ENCODE assay signal across 25 mouse cellular contexts in genomic region chr2:115339034-115339433, GRCm38 (mm10).
"Had no signal": no experiment of that assay in that cellular context is flagged by ENCODE, and none has a peak within 500 bp of the region (broad histone marks: within the 10 kb centered on the region; RNA-seq: fewer than 3 reads in every experiment).

No protein-coding gene starts in this region.

- H3K4me1 ChIP-seq: embryonic facial prominence, embryonic 12.5 days; embryonic facial prominence, embryonic 13.5 days; embryonic facial prominence, embryonic 15.5 days; heart, embryonic 10.5 days had no signal

- H3K36me3 ChIP-seq: embryonic facial prominence, embryonic 10.5 days; embryonic facial prominence, embryonic 12.5 days; embryonic facial prominence, embryonic 13.5 days; embryonic facial prominence, embryonic 15.5 days; forebrain, embryonic 10.5 days; forebrain, embryonic 12.5 days; heart, embryonic 10.5 days; heart, embryonic 12.5 days had no signal

- DNase-seq: cerebellum, adult 9-10 months; cerebellum, adult 9-11 months; cerebellum, postnatal 10 days; cerebellum, postnatal 14 days; cerebellum, postnatal 25 days; cerebellum, postnatal 36 days; forebrain, postnatal 0 days; gastrocnemius, adult 2 months; gastrocnemius, postnatal 10 days; gastrocnemius, postnatal 14 days; gastrocnemius, postnatal 25 days; gastrocnemius, postnatal 36 days; heart, adult 11 months; heart, adult 18-20 months; heart, adult 2 months had no signal

- H3K9me3 ChIP-seq: embryonic facial prominence, embryonic 10.5 days; embryonic facial prominence, embryonic 12.5 days; embryonic facial prominence, embryonic 13.5 days; embryonic facial prominence, embryonic 15.5 days; forebrain, embryonic 10.5 days; forebrain, embryonic 12.5 days; heart, embryonic 10.5 days; heart, embryonic 12.5 days had no signal

- H3K4me3 ChIP-seq: embryonic facial prominence, embryonic 10.5 days; embryonic facial prominence, embryonic 12.5 days; embryonic facial prominence, embryonic 13.5 days; embryonic facial prominence, embryonic 15.5 days; erythroblast, embryonic 14.5 days; forebrain, embryonic 10.5 days; forebrain, embryonic 12.5 days; gastrocnemius, adult 2 months; heart, adult 2 months; heart, embryonic 10.5 days; heart, embryonic 12.5 days had no signal

- H3K27me3 ChIP-seq: embryonic facial prominence, embryonic 12.5 days; embryonic facial prominence, embryonic 13.5 days; embryonic facial prominence, embryonic 15.5 days; heart, embryonic 12.5 days had no signal

- H3K27ac ChIP-seq: embryonic facial prominence, embryonic 10.5 days; embryonic facial prominence, embryonic 12.5 days; embryonic facial prominence, embryonic 13.5 days; embryonic facial prominence, embryonic 15.5 days; forebrain, embryonic 10.5 days; forebrain, embryonic 12.5 days; gastrocnemius, adult 2 months; heart, adult 2 months; heart, embryonic 10.5 days had no signal

- H3K4me2 ChIP-seq: embryonic facial prominence, embryonic 12.5 days; embryonic facial prominence, embryonic 13.5 days; embryonic facial prominence, embryonic 15.5 days; forebrain, embryonic 12.5 days; heart, embryonic 11.5 days; heart, embryonic 12.5 days had no signal

- H3K9ac ChIP-seq: embryonic facial prominence, embryonic 12.5 days; embryonic facial prominence, embryonic 13.5 days; embryonic facial prominence, embryonic 15.5 days; forebrain, embryonic 12.5 days; forebrain, postnatal 0 days; heart, embryonic 12.5 days had no signal

- ATAC-seq: forebrain, postnatal 0 days had no signal
